Mouse (Mus musculus) heart, embryonic 14.5 days (tissue): ENCODE results near the gene Ccs. TPM values are rescaled to one million over a fixed set of nuclear protein-coding genes. Genes with fewer than 3 reads are reported as not detected.
"Not testable (repeated sequence)": the region's sequence is repeated elsewhere in the genome, so short reads cannot be mapped to it uniquely, and the experiment has no call there.

Experiments
- ATAC-seq: fragments of 200-750 bp; cut with Nextera tagmentation; 2 replicates; pipeline ENCODE4 v1.8.0; 2017; ENCODE audit warnings: low read depth, moderate TSS enrichment; ENCODE audit not compliant: insufficient number of reproducible peaks, insufficient read depth, low FRiP score
- H3K27ac ChIP-seq, 2 experiments: fragments of 200-500 bp in 1 of 2; fragments of 300-500 bp in 1 of 2; sonication (generic) in 1 of 2; replicated peaks in 1 of 2; 2 replicates each; pipeline ENCODE4 v1.5.1; 2012 to 2014; ENCODE audit warnings: low read depth in 2 of 2, low read length in 2 of 2, control low read depth in 1 of 2, mild to moderate bottlenecking in 1 of 2, mixed read lengths in 1 of 2; ENCODE audit not compliant: control insufficient read depth in 1 of 2, insufficient read depth in 1 of 2
- H3K27me3 ChIP-seq: fragments of 300-500 bp; sonication (generic); 2 replicates; pipeline ENCODE4 v1.6.1; 2014; ENCODE audit warnings: mild to moderate bottlenecking, low read length, control low read depth; ENCODE audit not compliant: control insufficient read depth, insufficient read depth
- H3K36me3 ChIP-seq: fragments of 300-500 bp; sonication (generic); 2 replicates; pipeline ENCODE4 v1.6.1; 2014; ENCODE audit warnings: mild to moderate bottlenecking, control low read depth, low read length, mixed read lengths; ENCODE audit not compliant: control insufficient read depth, insufficient read depth
- H3K4me1 ChIP-seq, 2 experiments: fragments of 200-500 bp in 1 of 2; fragments of 300-500 bp in 1 of 2; sonication (generic) in 1 of 2; 2 replicates each; pipeline ENCODE4 v1.6.1; 2012 to 2014; ENCODE audit warnings: low read length in 2 of 2, control low read depth in 1 of 2, mixed read lengths in 1 of 2; ENCODE audit not compliant: control insufficient read depth in 2 of 2, insufficient read depth in 2 of 2
- H3K4me2 ChIP-seq: fragments of 300-500 bp; sonication (generic); 2 replicates; pipeline ENCODE4 v1.6.1; 2014; ENCODE audit warnings: mild to moderate bottlenecking, low read length
- H3K4me3 ChIP-seq, 2 experiments: fragments of 200-500 bp in 1 of 2; fragments of 300-500 bp in 1 of 2; sonication (generic) in 1 of 2; 2 replicates each; pipeline ENCODE4 v1.5.1; 2012 to 2014; ENCODE audit warnings: low read length in 2 of 2, mild to moderate bottlenecking in 2 of 2, control low read depth in 1 of 2, low read depth in 1 of 2, moderate library complexity in 1 of 2; ENCODE audit not compliant: control insufficient read depth in 1 of 2, insufficient read depth in 1 of 2
- H3K9ac ChIP-seq: fragments of 300-500 bp; sonication (generic); 2 replicates; pipeline ENCODE4 v1.6.1; 2014; ENCODE audit warnings: mild to moderate bottlenecking, low read length
- H3K9me3 ChIP-seq: fragments of 300-500 bp; sonication (generic); 2 replicates; pipeline ENCODE4 v1.6.1; 2016; ENCODE audit warnings: low read length, control low read depth; ENCODE audit not compliant: control insufficient read depth
- WGBS: fragments of 180-500 bp; shearing (Covaris S2); extraction: QIAGEN DNeasy Blood & Tissue Kit; methylation state at CpG from one replicate; pipeline ENCODE4 v1.1.7; 2014; 5-methylcytosine and 5-hydroxymethylcytosine counted together
- polyA plus RNA-seq: library from polyadenylated mRNA; unstranded; fragments of >200 nt; fragmentation: Nextera tagmentation; extraction: Ambion mirVana; gene quantifications from 2 replicates; pipeline ENCODE4 v1.2.1, GENCODE M21; 2014

The Ccs gene
- polyA plus RNA-seq, 1 experiment from 2014 or later, result 38.8 TPM

GRCm38 (mm10) chr19:4812334-4812949 lies 26.7 kb downstream of the Ccs start:
- not testable (repeated sequence) for H3K9me3 ChIP-seq, H3K27me3 ChIP-seq, ATAC-seq, H3K36me3 ChIP-seq
- Histone ChIP-seq H3K27ac (peak overlapping the region; percentile 92 to 97), H3K9ac (peak overlapping the region; percentile 87), H3K4me2 (peak overlapping the region; percentile 69), H3K4me1 (peaks cover 7 to 22% of the 10 kb centered on the region in 2 experiments), H3K4me3 (peak overlapping the region; percentile 75 to 80)
- WGBS, result 77% methylated on average over 8 of the region's 8 CpGs

- 5% methylated on average over 12 of the region's 12 CpGs for WGBS
- H3K4me2 ChIP-seq, result peak overlapping the region; percentile 69
- H3K9ac ChIP-seq, result peak overlapping the region; percentile 87
- H3K27me3 ChIP-seq, result no peaks in the 10 kb centered on the region
- no peaks in the 10 kb centered on the region for H3K36me3 ChIP-seq
- H3K4me1 ChIP-seq, result peaks cover 7 to 22% of the 10 kb centered on the region in 2 experiments
- ATAC-seq, result peak; percentile 27
- no peaks in the 10 kb centered on the region for H3K9me3 ChIP-seq
- H3K4me3 ChIP-seq, result peak overlapping the region; percentile 75 to 80
- peak overlapping the region; percentile 92 to 97 for H3K27ac ChIP-seq
These were observed 27.3 kb downstream of the Ccs start for GRCm38 (mm10) chr19:4811909-4812242.

- no peaks in the 10 kb centered on the region for H3K36me3 ChIP-seq
- peak within 1 kb of the TSS; percentile 92 to 97 for H3K27ac ChIP-seq
- no peaks in the 10 kb centered on the region for H3K27me3 ChIP-seq
- ATAC-seq, result peak; percentile 96
- H3K4me1 ChIP-seq, result peaks cover 7 to 22% of the 10 kb centered on the region in 2 experiments
- under 1% methylated on average over 83 of the region's 83 CpGs for WGBS
- peak within 1 kb of the TSS; percentile 89 for H3K4me2 ChIP-seq
- no peaks in the 10 kb centered on the region for H3K9me3 ChIP-seq
- peak within 1 kb of the TSS; percentile 75 to 87 for H3K4me3 ChIP-seq
- peak within 1 kb of the TSS; percentile 89 for H3K9ac ChIP-seq
These were observed 27.8 kb downstream of the Ccs start, which contains the start of the genes Gm21992 and Rbm14 for GRCm38 (mm10) chr19:4811063-4811908. Gene Gm21992, minus strand, starts transcription at chr19:4811612. Gene Rbm14, minus strand, starts transcription at chr19:4811634.

GRCm38 (mm10) chr19:4810746-4811062 lies 28.4 kb downstream of the Ccs start:
- no peaks in the 10 kb centered on the region for H3K9me3 ChIP-seq
- H3K4me3 ChIP-seq, result peak overlapping the region; percentile 75 to 87
- peak overlapping the region; percentile 89 for H3K4me2 ChIP-seq
- WGBS, result under 1% methylated on average over 17 of the region's 17 CpGs
- H3K9ac ChIP-seq, result peak overlapping the region; percentile 89
- H3K4me1 ChIP-seq, result peaks cover 7 to 24% of the 10 kb centered on the region in 2 experiments
- H3K36me3 ChIP-seq, result no peaks in the 10 kb centered on the region
- peak overlapping the region; percentile 92 to 97 for H3K27ac ChIP-seq
- H3K27me3 ChIP-seq, result no peaks in the 10 kb centered on the region
- no peak for ATAC-seq

GRCm38 (mm10) chr19:4810309-4810708 lies 28.8 kb downstream of the Ccs start:
- Histone ChIP-seq H3K4me3 (peak overlapping the region; percentile 75 to 87), H3K9me3 (no peaks in the 10 kb centered on the region), H3K27me3 (no peaks in the 10 kb centered on the region), H3K27ac (peak overlapping the region in 1 of 2 experiments; percentile 97; a peak in 3 of 4 replicates), H3K4me1 (peaks cover 7 to 27% of the 10 kb centered on the region in 2 experiments), H3K4me2 (peak overlapping the region; percentile 89), H3K36me3 (no peaks in the 10 kb centered on the region), H3K9ac (peak overlapping the region; percentile 89)
- WGBS, result under 1% methylated on average over 14 of the region's 14 CpGs
- ATAC-seq, result no peak

- 85% methylated on average over 10 of the region's 10 CpGs for WGBS
- peaks cover 0 to 19% of the 10 kb centered on the region in 2 experiments; a peak in 2 of 4 replicates for H3K4me1 ChIP-seq
- H3K27ac ChIP-seq, result no peak overlapping the region
- no peak overlapping the region for H3K9ac ChIP-seq
- H3K9me3 ChIP-seq, result no peaks in the 10 kb centered on the region
- H3K4me2 ChIP-seq, result no peak overlapping the region
- H3K4me3 ChIP-seq, result no peak overlapping the region
- peaks cover 57% of the 10 kb centered on the region for H3K36me3 ChIP-seq
- ATAC-seq, result no peak
- no peaks in the 10 kb centered on the region for H3K27me3 ChIP-seq
These were observed 35.8 kb downstream of the Ccs start for GRCm38 (mm10) chr19:4803283-4803682.

- no peak for ATAC-seq
- Histone ChIP-seq H3K4me1 (peaks cover 0 to 13% of the 10 kb centered on the region in 2 experiments; a peak in 1 of 4 replicates), H3K9me3 (no peaks in the 10 kb centered on the region), H3K4me3 (no peak overlapping the region), H3K4me2 (no peak overlapping the region), H3K36me3 (peaks cover 61% of the 10 kb centered on the region), H3K27me3 (no peaks in the 10 kb centered on the region), H3K9ac (no peak overlapping the region), H3K27ac (no peak overlapping the region)
- 95% methylated on average over 7 of the region's 7 CpGs for WGBS
These were observed 36.4 kb downstream of the Ccs start for GRCm38 (mm10) chr19:4802691-4803091.
